Mouse (Mus musculus): ENCODE results near the gene AW011738. TPM values are rescaled to one million over a fixed set of nuclear protein-coding genes. Genes with fewer than 3 reads are reported as not detected.

Gene AW011738
- polyA plus RNA-seq (2015; fragmentation: Nextera tagmentation; extraction: Ambion mirVana), result 2.0 and 2.3 TPM in 2 replicates

DNA sequence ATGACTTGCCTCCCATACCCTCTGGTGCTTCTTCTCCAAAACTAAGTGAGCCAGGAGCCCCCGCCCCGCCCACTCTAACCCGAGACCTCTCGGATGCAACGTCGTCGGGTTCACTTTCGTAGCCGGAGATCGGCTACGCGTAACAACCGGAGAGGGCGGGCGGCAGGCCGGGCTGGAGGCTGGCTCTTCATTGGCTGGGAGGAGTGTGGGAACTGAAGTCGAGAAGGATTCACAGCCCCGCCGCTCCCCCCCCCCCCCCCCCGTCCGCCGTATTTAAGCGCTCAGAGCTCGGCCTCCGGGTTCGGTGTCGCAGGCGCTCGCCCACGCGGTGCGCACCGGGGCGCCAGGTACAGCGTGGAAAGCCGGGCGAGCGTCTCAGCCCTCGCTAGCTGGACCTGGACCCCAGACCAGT lies at the start of gene AW011738:
AW011738 (plus strand) TSS at position 304 of the 412 bp plus-strand sequence.
- WGBS, result under 1% methylated on average over 28 of the region's 39 CpGs
- Histone ChIP-seq H3K4me1 (peaks cover 18% of the 10 kb centered on the region), H3K9ac (peak within 1 kb of the TSS; percentile 71), H3K4me3 (peak within 1 kb of the TSS; percentile 55), H3K36me3 (no peaks in the 10 kb centered on the region), H3K27me3 (peaks cover 39% of the 10 kb centered on the region), H3K9me3 (no peaks in the 10 kb centered on the region), H3K4me2 (replicated peaks) (peak within 1 kb of the TSS; percentile 95), H3K27ac (no peak within 1 kb of the TSS; the same call in 1 of the 2 replicates)
- peak; percentile 74 for ATAC-seq (ENCODE audit: low FRiP score, low read depth)

DNA sequence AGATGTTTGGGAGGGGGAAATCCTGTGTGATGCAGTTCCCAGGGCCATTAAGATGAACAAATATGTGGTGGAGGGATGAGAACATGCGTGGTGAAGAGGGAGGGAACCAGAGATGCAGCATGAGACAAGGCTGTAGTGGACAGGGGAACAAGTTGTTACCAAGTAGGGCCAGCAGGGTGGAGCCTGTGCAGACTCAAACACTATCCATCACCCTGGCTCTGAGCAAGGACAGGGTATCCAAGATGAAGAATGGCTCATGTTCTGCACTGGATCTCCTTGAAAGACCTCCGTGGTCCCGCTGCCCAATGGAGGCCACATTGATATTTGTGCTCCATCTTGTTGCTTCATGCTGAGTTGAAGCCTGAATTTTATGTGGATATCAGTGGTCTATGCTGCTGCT lies 48.3 kb upstream of the AW011738 start:
- Histone ChIP-seq H3K9ac (no peak overlapping the region), H3K4me2 (replicated peaks) (no peak overlapping the region), H3K4me1 (no peaks in the 10 kb centered on the region), H3K27ac (no peak overlapping the region), H3K27me3 (no peaks in the 10 kb centered on the region), H3K4me3 (no peak overlapping the region), H3K36me3 (no peaks in the 10 kb centered on the region), H3K9me3 (peaks cover 23% of the 10 kb centered on the region)
- 97% methylated on average over 3 of the region's 3 CpGs for WGBS
- ATAC-seq (ENCODE audit: low FRiP score, low read depth), result no peak

DNA sequence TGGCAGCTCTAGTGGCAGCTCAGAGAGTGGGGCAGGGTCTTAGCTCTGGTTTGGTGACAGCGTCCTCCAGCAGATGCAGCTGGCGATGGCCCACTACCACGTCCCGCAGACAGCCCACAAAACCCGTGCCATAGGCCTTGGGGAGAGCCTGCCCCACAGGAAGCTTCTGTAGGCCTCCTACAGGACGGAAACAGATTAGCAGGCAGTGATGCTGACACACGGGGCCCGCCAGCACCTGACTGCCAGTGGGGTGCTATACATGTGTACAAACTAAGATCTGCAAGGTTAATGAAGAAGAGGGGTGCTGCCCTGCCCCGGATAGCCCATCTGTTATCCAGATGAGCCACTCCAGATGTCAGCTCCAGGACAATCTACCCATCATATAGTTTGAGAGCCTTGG lies 36.6 kb upstream of the AW011738 start:
- H3K9me3 ChIP-seq, result peaks cover 15% of the 10 kb centered on the region
- WGBS, result 90% methylated on average over 9 of the region's 9 CpGs
- no peaks in the 10 kb centered on the region for H3K4me1 ChIP-seq
- no peak overlapping the region for H3K27ac ChIP-seq
- no peak overlapping the region for H3K4me2 ChIP-seq (replicated peaks)
- ATAC-seq (ENCODE audit: low FRiP score, low read depth), result no peak
- H3K36me3 ChIP-seq, result peaks cover 98% of the 10 kb centered on the region
- H3K9ac ChIP-seq, result no peak overlapping the region
- no peaks in the 10 kb centered on the region for H3K27me3 ChIP-seq
- no peak overlapping the region for H3K4me3 ChIP-seq

DNA sequence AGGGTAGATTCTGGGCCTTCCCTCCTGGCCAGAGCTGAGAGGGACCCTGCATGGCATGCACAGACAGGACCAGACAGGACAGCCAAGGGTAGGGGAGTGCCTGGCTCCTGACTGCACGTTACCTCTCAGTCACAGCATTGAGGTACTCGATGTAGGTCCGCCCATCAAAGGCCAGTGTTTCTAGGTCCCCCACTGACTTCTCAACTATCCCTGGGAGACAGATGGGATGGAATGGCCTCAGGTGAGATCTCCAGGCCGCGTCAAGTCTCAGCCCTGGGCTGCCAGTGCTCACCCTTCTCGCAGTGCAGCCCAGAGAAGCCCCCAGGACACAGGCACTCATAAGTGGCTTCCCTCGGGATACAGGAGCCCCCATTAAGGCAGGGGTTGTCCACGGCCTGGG lies 34.5 kb upstream of the AW011738 start:
- H3K27me3 ChIP-seq, result no peaks in the 10 kb centered on the region

DNA sequence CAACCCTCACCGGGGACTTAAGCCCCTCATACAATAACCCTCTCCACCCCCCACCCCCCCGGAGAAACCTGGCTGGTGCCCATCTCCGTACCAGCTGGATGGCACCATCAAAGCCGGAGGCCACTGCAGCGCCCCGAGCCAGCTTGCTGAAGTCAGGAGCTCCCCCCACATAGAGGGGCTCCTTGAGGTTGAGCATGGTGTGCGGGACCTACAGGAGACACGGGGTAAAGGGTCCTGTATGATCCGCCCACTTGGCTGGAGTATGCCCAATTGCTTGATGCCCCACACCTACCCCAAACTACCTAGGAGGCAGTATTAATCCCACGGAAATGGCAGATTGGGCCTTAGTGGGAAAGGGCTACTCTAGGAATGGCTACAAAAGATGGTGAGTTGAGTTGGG lies 34.0 kb upstream of the AW011738 start:
- Histone ChIP-seq H3K27ac (no peak overlapping the region), H3K4me3 (no peak overlapping the region), H3K4me1 (no peaks in the 10 kb centered on the region), H3K9ac (no peak overlapping the region), H3K4me2 (replicated peaks) (no peak overlapping the region), H3K36me3 (peaks cover 100% of the 10 kb centered on the region), H3K9me3 (peaks cover 3% of the 10 kb centered on the region; the same call in 1 of the 2 replicates), H3K27me3 (no peaks in the 10 kb centered on the region)
- ATAC-seq (ENCODE audit: low FRiP score, low read depth), result no peak
- WGBS, result 95% methylated on average over 10 of the region's 10 CpGs

More for the DNA sequence above, 34.5 kb upstream of the AW011738 start:
- Histone ChIP-seq H3K4me3 (no peak overlapping the region), H3K4me1 (no peaks in the 10 kb centered on the region), H3K36me3 (peaks cover 100% of the 10 kb centered on the region), H3K9ac (no peak overlapping the region), H3K27ac (no peak overlapping the region), H3K4me2 (replicated peaks) (no peak overlapping the region), H3K9me3 (peaks cover 3% of the 10 kb centered on the region; the same call in 1 of the 2 replicates)
- WGBS, result 90% methylated on average over 8 of the region's 8 CpGs
- ATAC-seq (ENCODE audit: low FRiP score, low read depth), result no peak

DNA sequence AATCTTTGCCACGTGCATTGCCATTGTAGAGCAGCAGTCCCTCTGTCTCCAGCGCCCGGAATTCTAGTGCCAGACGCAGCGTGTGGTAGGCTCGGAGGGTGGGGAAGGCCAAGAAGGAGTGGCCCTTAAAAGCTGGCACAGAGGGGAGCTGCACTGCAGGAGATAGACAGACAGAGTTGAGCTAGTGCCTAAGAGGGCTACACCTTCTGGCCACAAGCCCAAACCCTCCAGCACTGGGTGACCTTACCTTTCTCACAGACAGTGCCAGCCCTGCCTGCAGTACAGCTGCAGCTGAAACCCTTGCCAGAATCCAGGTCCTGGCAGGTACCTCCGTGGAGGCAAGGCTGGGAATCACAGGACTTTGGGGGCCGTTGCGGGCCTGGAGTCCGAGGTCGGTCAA lies 31.3 kb upstream of the AW011738 start:
- Histone ChIP-seq H3K4me2 (replicated peaks) (no peak overlapping the region), H3K4me1 (no peaks in the 10 kb centered on the region), H3K4me3 (no peak overlapping the region), H3K9me3 (no peaks in the 10 kb centered on the region), H3K27ac (no peak overlapping the region), H3K27me3 (no peaks in the 10 kb centered on the region), H3K36me3 (peaks cover 100% of the 10 kb centered on the region), H3K9ac (no peak overlapping the region)
- 95% methylated on average over 11 of the region's 11 CpGs for WGBS
- no peak for ATAC-seq (ENCODE audit: low FRiP score, low read depth)

DNA sequence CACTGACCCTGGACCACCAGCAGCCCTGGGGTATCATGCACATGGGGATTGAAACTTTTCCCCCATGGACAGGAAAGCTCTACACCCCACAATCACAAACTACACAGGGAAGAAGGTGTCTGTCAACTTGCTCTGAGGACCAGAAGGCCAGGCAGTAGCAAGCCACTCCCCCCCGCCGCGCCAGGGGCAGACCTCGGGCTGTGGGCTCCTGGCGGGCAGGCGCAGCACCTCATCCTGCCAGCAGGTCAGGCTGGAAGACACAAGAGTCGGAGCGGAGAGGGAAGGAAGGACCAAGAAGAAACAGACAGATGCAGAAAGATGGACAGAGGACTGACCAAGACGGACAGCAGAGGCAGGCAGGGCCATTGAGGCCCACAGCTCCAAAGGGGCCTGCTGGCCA lies 25.5 kb upstream of the AW011738 start:
- Histone ChIP-seq H3K27me3 (no peaks in the 10 kb centered on the region), H3K4me3 (no peak overlapping the region), H3K9ac (no peak overlapping the region), H3K27ac (no peak overlapping the region), H3K9me3 (no peaks in the 10 kb centered on the region), H3K4me2 (replicated peaks) (no peak overlapping the region), H3K36me3 (peaks cover 87% of the 10 kb centered on the region), H3K4me1 (no peaks in the 10 kb centered on the region)
- 94% methylated on average over 9 of the region's 9 CpGs for WGBS
- ATAC-seq (ENCODE audit: low FRiP score, low read depth), result no peak

DNA sequence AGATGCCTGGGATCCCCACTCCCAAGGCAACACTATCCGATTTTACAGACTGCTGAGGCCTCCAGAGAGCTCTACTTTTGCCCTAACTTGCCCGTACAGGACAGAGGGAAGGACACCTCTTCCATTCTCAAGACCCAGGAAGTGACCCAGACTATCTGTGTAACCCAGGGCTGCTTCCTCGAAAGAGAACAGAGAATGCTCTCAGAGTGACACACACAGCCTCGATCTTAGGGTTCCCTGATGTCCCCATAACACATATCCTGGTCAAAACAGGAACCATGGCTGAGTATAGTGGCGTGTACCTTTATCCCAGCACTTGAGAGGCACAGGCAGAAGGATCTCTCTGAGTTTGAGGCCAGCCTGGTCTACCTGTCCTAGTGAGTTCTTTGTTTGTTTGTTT lies 19.4 kb upstream of the AW011738 start:
- 87% methylated on average over 5 of the region's 5 CpGs for WGBS
- no peak overlapping the region for H3K4me3 ChIP-seq
- H3K36me3 ChIP-seq, result peaks cover 66% of the 10 kb centered on the region
- H3K9me3 ChIP-seq, result no peaks in the 10 kb centered on the region
- H3K27ac ChIP-seq, result no peak overlapping the region
- H3K4me2 ChIP-seq (replicated peaks), result no peak overlapping the region
- H3K9ac ChIP-seq, result no peak overlapping the region
- H3K27me3 ChIP-seq, result no peaks in the 10 kb centered on the region
- H3K4me1 ChIP-seq, result peaks cover 35% of the 10 kb centered on the region
- no peak for ATAC-seq (ENCODE audit: low FRiP score, low read depth)

DNA sequence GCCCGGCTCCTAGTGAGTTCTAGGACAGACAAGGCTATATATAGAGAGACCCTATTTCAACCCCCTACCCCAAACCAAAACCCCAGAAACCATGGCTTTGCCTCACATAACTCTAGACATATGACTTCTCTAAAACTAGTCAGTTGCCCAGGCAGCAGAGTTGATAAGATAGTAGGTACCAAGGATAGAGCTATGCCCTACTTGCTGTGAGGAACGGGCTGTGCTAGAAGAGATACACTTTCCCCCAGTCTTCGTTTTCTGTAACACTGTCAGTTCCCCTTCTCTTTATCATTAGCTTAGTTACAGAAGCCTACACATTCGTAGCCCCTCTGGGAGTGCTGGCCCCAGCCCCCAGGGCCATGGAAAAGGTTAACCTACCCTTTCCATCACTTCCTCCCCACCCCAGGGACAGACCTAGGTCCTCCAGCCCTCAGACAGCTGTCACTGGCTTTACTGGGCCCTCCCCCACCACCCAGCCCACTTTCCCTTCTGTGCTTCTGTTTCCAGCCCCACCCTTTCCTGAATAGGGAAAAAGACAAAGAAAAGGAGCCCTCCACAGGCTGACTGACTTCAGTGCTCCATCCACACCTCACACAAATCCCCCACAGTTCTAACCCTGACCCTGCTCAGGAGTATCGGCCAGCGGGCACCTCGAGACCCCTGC lies 18.7 kb upstream of the AW011738 start:
- H3K27me3 ChIP-seq, result no peaks in the 10 kb centered on the region
- H3K4me2 ChIP-seq (replicated peaks), result 0 out of 2 replicates have a peak overlapping the region, but pooled peaks have one; percentile 59
- no peak overlapping the region for H3K4me3 ChIP-seq
- WGBS, result 86% methylated on average over 7 of the region's 7 CpGs
- H3K9ac ChIP-seq, result no peak overlapping the region
- H3K4me1 ChIP-seq, result peaks cover 41% of the 10 kb centered on the region
- peaks cover 63% of the 10 kb centered on the region for H3K36me3 ChIP-seq
- ATAC-seq (ENCODE audit: low FRiP score, low read depth), result no peak
- no peaks in the 10 kb centered on the region for H3K9me3 ChIP-seq
- H3K27ac ChIP-seq, result no peak overlapping the region

DNA sequence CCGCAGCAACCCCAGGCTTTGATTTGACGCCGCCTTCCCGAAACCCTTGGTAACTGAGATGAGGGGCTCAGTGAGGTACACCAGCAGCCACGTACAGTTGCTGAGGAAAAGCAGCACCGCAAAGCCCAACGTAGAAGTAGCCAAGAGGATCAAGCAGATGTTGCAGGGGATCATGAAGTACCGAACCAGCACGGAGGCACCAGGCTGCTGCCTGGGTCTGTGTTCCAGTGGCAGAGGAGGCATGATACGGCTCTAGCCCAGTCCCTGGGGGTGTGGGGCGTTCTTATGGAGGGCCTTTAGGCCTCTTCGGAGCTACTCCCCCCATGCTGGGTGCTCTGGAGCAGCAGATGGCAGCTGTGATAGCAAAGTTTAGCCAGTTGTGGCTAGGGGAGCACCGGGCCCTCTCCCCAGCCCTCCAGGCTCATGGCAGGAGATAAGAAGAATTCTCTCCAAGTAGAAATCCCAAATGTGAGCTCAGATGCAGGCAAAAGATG lies 17.6 kb upstream of the AW011738 start:
- H3K27ac ChIP-seq, result peak overlapping the region; percentile 61; the same call in 1 of the 2 replicates
- WGBS, result 81% methylated on average over 13 of the region's 13 CpGs
- H3K4me2 ChIP-seq (replicated peaks), result peak overlapping the region; percentile 59

DNA sequence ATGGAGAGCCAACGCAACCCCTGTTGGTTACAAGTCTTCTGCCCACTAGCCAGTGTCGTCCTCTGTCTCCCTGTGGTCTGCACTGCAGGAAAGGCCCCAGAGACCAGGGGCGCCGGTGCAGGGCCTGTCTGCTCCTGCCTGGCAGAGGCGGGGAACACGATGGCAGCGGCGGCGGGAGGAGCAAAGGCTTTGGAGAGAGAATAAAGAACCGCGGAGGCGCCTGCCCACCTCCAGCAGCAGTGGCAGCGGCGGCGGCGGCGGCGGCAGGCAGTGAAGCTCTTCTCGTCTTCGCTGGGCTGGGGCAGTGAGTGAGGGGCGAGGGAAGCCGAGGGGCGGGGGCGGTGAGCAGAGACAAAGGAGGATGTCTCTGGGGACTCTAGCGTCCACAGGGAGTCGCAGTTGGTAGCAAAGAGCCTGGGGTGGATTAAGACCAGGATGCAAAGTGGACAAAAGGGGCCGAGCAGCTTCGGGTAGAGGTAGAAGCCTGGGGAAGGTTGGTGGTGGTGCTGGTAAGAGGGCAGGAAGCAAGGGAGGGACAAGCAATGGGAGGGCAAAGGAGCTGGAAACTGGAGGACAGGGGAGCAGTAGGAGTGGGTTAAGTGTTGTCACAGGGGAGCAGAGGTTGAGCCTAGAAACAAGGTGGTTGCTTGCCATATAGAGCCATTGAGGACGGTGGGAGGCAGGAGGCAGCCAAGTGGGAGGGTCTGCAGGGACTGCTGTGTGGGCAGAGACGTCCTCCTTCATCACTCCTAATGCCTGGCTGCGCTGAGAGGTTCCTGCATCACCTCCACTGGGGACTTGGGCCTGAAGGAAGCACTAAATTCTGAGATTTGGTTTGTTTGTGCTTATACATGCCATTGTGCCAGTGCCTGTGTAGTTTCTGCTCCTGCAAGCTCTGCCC lies 16.9 kb upstream of the AW011738 start:
- peaks cover 54% of the 10 kb centered on the region for H3K4me1 ChIP-seq
- H3K27me3 ChIP-seq, result no peaks in the 10 kb centered on the region
- peak overlapping the region; percentile 61 for H3K27ac ChIP-seq
- H3K4me2 ChIP-seq (replicated peaks), result peak overlapping the region; percentile 59
- H3K9me3 ChIP-seq, result no peaks in the 10 kb centered on the region
- ATAC-seq (ENCODE audit: low FRiP score, low read depth), result no peak
- H3K9ac ChIP-seq, result peak overlapping the region; percentile 61
- peaks cover 68% of the 10 kb centered on the region for H3K36me3 ChIP-seq
- WGBS, result 11% methylated on average over 31 of the region's 31 CpGs
- H3K4me3 ChIP-seq, result peak overlapping the region; percentile 29

More for the DNA sequence above, 17.6 kb upstream of the AW011738 start:
- H3K36me3 ChIP-seq, result peaks cover 64% of the 10 kb centered on the region
- peak overlapping the region; percentile 29 for H3K4me3 ChIP-seq
- H3K9me3 ChIP-seq, result no peaks in the 10 kb centered on the region
- peak overlapping the region; percentile 61 for H3K9ac ChIP-seq
- peaks cover 52% of the 10 kb centered on the region for H3K4me1 ChIP-seq
- H3K27me3 ChIP-seq, result no peaks in the 10 kb centered on the region
- ATAC-seq (ENCODE audit: low FRiP score, low read depth), result no peak

All from limb, embryonic 13.5 days (tissue).